Mouse (Mus musculus) spleen, postnatal 10 days (tissue): ENCODE data around the gene Ank3.

Experiments
- DNase-seq, 2 experiments: peaks; one replicate each; pipeline ENCODE4 v3.0.0; 2021 to 2022; ENCODE audit warnings: low spot score in 2 of 2

Ank3 gene

DNA sequence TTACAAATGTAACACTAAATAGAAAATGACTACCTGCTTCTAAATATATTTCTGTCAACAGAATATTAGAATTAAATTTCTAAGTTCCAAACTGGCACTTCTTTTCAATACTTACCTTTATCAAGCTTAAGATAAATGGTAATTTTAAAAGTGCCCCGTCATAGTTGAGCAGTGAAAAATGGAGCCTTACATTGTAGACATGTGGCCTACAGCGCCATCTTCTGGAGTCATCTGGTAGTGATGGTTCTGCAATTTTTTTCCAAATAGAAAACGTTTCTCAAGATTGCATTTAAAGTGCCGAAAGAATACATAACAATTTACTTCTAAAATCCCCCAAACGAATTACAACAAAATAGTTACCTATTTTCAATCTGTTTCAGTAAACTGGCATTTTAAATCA is 566.0 kb downstream of the Ank3 start:
- DNase-seq: peak in 1 of 2 experiments; percentile 34

DNA sequence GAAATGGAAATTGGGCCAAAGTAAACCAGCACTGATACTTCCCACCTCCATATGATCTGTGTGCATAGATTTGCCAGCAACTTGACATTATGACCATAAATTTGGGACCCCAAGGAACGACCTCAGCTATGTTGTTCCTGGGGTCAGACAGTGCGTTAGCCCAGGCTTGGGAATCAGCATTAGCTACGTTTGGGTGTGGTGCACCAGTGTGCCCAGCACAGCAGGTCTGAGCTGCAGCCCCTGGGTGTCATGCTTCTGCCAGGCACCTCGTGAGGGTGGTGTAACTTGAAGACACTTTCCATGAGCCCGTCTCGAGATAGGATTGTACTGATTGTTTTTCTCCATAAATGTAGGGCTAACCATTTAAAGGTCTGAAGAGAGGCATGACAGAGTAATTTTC is 566.5 kb downstream of the Ank3 start:
- DNase-seq: no peak

DNA sequence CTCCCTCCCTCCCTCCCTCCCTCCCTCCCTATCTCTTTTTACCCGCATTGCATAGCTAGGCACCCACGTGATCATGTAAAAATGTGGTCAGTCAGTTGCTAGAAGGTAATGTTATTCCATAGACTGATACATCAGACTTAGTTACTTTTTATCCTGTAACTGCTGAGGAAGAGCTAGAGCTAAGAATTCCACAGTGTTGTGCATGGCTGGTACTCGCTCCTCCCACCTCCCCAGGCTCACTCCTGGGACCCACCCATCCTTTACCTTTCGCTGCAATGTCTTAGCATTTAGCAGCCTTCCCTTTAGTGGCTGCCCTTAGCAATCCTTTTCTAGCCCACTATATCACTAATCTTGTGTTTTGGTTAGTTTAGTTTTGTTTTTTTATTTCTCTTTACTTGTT is 569.4 kb downstream of the Ank3 start:
- no peak for DNase-seq

DNA sequence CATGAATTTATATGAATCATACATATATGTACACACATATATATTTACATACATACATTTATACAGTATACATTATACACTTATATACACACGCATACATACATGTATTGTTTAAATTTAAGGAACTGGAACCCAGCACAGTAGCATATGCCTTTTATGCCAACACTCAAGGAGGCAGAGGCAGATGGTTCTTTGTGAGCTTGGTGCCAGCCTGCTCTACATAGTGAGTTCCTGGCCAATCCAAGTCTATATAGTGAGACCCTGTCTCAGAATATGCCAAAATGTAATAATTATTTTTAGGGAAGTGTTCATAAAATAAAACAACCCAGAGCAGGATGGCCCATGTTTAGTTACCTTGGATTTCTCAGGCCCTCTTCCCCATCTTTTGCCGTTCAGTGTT is 581.1 kb downstream of the Ank3 start:
- DNase-seq: no peak

DNA sequence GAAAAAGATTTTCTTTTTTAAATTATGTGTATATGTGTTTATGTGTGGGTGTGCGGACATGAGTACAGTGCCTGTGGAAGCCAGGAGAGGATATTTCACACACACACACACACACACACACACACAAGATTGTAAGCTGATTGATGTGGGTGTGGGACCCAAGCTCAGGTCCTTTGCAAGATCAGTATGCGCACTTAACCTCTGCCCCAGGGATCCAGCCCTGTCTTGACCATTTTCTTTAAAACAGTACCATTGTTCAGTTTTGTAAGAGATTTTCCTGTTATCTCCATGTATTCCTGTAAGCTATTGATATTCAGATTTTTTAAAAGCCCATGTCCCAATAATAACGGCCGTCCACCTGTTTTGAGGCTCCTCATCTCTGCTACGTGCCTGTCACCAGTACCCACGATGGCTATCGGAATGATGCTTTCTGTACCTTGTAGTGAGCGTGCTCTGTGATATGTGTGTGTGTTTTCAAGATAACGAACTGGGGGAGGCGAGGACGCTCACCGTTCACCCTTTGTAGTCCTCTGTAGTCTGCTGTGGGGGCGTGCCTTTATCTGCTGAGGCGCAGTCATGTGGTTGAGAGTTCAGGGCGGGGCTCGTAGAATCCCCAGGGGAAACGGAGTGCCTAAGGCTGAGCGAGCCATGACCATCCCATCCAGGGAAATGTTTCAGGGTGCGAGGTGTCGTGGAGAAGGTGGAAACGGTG is 583.0 kb downstream of the Ank3 start:
- no peak for DNase-seq

DNA sequence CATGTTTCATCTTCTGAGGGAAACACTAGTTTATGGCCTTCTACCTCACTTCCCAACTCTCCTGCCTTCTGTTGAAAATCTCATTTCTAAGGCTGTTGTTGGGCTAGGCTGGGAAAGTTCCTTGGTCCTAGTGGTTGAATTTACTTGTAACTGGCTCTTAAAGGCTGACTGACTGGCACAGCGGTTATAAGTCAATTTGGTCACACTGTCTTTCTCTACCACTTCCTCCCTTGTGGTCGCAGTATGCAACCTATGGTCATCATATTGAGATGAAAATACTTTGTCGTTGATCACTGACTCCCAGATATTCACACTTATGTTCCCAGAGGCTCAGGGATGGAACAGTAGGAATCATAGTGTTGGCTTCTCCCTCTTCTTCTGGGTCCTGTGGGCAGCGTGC is 584.1 kb downstream of the Ank3 start:
- no peak for DNase-seq

DNA sequence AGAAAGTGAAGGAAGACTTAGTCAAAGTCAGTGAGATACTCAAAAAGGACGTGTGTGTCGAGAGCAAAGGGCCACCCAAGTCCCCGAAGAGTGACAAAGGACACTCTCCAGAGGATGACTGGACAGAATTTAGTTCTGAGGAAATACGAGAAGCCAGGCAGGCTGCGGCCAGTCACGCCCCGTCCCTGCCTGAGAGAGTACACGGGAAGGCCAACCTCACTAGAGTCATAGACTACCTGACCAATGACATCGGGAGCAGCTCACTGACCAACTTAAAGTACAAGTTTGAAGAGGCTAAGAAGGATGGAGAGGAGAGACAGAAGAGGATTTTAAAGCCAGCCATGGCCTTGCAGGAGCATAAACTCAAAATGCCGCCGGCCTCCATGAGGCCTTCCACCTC is 588.9 kb downstream of the Ank3 start:
- no peak for DNase-seq

DNA sequence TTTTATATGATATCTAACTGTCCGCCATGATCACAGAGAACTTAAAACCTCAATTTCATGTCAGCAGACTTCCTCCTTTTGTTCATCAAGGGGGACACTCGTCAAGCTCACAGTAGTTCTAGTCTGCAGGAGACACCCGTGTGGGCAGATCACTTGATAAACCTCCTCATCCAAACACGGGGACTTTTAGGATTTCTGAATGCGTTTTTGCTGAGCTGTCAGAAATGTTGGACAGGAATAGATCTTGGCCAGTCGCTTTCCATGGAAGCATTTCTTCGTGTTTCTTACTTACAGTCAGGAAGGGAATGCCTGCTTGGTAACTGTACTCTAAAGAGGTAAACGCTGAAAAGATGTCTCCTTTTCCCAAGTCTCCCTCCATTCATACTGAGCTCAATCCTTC is 598.5 kb downstream of the Ank3 start:
- no peak for DNase-seq

DNA sequence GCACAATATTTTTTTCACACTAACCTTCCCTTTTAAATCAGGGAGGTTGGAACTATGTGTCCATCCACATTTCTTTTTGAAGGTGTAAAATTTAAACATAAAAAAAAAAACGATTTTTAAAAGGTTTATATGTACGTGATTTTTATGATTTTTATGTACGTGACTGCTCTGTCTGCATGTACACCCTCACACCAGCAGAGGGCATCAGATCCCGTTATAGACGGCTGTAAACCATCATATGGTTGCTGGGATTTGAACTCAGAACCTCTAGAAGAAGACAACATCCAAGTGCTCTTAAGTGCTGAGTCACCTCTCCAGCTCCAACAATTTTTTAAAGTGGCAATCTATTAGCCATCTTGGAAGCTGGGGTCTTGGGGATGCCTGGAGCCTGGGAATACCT is 605.5 kb downstream of the Ank3 start:
- no peak for DNase-seq

DNA sequence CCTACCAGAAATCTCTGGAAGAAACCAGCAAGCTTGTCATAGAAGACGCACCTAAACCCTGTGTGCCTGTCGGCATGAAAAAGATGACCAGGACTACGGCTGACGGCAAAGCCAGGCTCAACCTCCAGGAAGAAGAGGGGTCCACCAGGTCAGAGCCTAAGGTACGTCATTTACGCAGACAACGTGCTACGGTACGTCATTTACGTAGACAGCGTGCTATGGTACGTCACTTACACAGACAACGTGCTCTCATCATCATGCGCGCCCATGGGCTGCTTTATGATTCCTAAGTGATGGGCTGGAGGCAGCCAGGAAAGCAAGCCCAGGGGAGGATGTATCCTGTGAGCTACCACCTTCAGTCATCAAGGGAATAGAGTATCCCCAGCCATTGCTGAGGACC is 606.3 kb downstream of the Ank3 start:
- no peak for DNase-seq

DNA sequence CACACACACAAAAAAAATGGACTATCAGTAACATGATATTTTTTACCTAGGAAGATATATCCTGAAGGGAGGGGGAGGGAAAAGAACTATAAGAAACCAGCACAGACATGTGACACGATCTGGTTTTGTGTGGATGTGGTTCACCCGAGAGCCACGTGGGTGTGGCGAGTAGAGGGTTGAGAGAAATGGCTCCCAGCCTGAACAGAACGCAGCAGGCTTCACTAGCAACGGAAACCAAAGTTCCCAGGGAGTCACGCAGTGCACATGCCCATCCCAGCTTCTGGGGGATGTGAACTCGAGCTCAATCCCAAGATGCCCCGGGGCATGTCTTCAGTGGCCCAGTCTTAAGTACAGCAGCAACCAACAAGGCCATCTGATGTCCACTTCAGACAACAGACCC is 607.8 kb downstream of the Ank3 start:
- no peak for DNase-seq

DNA sequence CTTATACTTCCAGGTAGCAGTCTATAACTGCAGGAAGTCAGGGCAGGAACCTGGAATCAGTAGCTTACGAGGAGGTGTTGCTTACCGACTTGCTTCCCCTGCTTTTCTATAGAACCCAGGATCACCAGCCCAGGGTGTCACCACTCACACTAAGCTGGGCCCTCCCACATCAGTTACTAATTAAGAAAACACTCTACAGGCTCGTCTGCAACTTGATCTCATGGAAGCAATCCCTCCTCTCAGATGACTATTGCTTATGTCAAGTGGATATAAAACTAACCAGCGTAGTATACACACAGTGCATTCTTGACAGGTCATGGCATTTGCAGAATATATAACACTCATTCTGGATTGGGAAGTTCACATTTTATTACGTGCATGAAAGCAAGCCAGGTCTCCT is 613.2 kb downstream of the Ank3 start:
- no peak for DNase-seq

DNA sequence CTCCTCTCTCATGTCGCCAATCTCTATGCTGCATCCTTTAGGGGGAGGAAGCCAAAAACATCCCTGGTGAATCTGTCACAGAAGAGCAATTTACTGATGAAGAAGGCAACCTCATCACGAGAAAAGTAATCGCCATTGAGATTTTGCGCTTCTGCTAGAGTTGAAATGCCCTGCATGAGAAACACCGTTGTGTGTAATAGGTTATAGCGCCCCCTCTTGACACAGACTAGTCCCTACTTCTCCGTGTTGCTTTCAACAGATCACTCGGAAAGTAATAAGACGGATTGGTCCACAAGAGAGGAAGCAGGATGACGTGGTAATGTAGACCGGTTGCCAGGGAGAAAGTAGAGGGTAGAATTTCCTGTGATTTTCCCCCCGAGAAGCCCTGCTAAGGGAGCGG is 615.4 kb downstream of the Ank3 start:
- DNase-seq: no peak

DNA sequence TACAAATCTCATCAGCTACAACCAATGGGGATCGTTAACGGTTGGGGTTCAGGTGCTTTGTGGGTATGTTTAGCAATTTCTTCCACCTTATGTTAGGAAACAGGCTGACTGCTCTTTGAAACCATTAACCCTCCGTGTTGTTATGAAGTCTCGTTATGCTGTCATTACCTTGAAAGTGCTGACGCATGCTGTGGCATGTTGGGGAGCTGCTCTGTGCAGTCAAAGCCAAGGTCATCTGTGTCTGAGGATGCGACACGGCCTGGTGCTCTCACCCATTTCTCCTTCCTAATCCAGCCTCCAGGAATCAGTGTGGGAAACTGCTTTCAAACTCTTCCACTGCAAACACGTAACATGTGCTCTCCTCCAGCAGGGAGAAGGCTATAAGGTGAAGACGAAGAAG is 616.6 kb downstream of the Ank3 start:
- no peak for DNase-seq

DNA sequence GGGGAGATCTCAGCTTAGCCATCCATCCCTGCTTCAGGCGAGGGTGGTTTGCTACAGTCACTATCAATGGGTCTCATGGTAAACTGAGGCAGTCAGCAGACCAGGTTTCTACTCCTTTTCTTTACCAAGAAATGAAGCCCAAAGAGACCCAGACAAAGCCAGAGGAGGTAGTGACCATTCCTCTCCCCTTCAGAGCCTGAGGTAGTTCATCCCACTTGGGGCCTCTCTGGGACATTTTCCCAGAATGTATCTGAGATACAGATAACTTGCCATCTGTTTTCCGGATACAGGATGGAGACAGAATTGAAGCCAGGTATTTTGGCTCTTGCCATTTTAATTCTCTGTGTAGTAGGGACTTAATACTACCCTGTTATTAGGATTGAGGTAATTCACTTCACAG is 620.1 kb downstream of the Ank3 start:
- DNase-seq: no peak

DNA sequence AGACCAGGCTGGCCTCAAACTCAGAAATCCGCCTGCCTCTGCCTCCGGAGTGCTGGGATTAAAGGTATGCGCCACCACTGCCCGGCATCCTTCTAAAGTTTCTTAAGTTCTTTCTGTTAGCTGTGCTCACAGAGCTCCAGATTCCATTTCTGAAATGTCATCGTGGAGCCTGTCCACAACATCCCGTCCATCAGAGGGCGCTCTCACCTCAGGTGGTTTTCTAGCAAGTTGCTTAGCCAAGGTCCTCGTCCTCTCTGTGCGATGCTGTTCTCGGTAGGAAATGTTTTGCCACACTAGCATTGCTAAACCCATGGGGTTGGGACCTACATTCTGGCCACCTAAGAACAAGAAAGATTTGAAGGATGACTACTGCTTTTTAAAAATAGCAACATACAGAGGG is 623.1 kb downstream of the Ank3 start:
- peak; percentile 32 to 75 for DNase-seq

DNA sequence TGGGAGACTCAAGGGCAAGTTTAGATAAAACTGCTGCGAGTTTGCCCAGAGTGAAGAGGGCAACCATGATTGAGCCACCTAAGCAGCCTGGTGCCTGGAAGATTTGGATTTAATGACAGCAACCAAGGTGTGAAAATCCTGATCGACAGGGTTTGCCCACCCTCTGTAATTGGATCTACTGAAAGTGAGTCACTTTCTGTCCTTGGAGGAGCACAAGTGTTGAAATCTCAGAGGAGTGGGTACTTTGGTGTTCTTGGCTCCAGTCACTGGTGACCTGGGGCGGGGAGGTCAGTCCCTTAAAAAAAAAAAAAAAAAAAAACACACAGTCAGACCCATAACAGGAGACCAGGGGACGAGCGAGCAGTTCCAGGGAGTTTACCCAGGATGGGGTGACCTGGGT is 624.0 kb downstream of the Ank3 start:
- DNase-seq: no peak

DNA sequence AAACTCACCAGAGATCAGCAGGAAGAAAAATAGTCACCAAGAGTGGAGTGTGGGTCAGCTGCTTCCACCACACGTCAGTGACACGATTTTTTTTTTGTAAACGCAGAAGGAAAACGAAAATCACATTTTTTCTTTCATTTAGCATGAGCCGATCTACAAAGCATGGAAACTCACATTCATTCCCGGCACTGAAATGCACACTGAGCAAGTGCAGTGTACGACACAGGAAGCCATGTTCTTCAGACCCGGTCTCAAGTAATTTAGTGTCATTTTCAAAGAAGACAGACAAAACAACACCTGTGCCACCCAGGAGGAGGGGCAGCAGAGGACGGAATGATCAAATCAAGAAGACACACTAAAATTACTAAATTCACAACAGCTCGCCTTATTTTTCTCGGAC is 625.3 kb downstream of the Ank3 start:
- DNase-seq: no peak

DNA sequence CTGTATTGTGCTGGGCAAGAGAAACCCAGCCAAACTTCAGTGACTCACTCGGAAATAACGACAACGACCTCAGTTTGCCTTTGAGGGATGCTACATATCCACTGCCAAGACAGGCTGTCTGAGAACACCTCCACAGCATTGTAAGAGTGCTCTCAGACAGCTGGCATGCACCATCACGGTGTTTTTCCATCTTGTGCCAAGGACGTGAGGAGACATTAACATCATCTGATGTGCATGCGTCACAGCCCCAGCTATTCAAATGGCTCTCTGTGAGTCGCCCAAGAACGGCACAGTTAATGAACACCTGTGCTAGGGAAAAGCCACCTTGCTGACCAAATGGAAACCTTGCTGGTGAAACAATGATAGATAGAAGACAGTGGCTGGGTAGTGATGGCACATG is 633.4 kb downstream of the Ank3 start:
- no peak for DNase-seq

DNA sequence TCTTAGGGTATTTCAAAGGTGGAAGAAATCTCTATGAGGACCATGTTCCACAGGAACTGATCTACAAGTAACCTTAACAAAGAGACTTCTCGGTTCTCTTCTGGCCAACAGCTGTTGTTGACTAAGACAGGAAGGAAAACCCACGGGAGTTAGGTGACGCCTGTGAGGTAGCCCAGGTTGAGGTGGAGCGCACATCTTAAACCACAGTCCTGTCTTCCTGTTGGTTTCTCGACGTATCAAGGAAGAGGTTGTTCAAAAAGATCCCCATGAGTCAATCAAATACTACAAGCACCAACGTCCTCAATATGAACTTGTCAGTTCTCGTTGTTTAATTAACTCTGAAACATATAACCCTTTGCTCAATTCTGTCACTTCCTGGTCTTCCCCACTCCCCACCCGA is 634.4 kb downstream of the Ank3 start:
- no peak for DNase-seq

DNA sequence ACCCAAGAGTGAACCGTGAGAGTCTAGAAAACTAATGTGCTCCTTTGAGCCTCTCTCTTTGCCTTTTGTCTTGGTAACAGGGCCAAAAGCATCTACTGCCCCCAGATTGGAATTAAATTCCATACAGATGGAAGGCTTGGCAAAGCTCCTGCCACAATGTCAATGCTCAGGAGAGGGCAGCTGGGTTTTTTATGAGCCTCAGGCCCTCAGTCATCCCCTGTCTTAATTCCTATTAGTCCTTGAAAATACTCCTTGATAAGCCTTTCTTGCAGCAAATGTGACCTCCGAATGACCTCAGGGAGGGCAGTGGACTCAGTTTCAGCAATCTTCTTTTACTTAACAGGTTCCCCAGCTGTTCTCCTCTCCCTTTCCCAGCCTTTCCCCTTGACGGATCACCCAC is 635.3 kb downstream of the Ank3 start:
- DNase-seq: no peak

DNA sequence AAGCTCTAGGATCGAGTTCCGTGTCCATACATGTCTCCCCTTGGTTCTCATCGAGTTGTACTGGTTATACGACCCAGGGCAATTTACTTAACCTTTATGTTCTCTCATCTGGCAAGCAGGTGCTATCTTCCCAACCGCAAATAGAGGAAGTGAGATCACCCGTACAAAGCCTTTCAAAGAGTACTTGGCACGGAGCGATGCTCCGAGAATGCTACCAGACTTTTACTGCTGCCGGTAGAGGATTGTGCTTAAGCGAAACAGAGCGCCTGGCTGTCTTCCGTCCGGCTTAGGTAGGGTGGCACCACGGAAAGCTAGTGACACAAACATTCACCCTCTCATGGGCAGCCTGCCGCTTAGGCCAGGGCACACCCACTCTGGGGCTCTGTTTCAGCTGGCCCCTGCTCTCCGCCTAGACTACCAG is 641.3 kb downstream of the Ank3 start:
- DNase-seq: peak in 1 of 2 experiments; percentile 34

DNA sequence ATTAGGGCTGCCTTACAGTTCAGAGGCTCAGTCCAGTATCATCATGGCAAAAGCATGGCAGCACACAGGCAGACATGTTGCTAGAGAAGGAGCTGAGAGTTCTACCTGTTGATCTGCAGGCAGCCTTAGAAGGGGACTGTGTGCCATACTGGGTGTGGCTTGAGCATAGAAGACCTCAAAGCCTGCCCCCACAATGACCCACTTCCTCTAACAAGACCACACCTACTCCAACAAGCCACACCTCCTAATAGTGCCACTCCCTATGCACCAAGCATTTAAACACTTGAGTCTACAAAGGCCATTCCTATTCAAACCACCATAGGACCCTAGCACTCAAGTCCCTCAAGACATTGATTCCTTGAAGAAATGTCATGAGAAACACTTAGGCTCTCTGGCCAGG is 643.0 kb downstream of the Ank3 start:
- no peak for DNase-seq

DNA sequence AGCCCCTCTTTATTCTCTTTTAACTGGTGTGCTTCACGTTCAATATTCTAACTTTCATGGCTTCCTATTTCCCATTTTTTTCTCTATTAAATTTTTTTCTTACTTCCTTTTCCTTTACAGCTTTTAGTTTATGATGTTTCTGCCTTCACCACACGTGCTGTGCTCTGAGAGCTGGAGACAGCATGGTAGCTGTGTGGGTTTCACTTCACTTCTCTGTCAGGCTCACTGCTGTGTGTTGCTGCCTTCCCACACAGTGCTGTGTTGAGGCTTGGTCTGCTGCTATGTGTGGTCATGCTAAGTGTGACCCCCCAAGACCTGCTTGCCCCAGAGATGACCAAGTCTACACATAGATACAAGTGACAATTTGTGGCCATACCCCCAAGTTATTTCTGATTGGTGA is 647.1 kb downstream of the Ank3 start:
- no peak for DNase-seq
